12 mouse cellular contexts compared by ENCODE assay signal in genomic region chr3:27073884-27074283, GRCm38 (mm10).
"Had no signal": no experiment of that assay in that cellular context is flagged by ENCODE, and none has a peak within 500 bp of the region (broad histone marks: within the 10 kb centered on the region; RNA-seq: fewer than 3 reads in every experiment).

No protein-coding gene starts in this region.

- H3K36me3 ChIP-seq: intestine, embryonic 15.5 days; limb, embryonic 12.5 days; midbrain, embryonic 13.5 days had no signal

- H3K4me3 ChIP-seq: intestine, embryonic 15.5 days; limb, embryonic 12.5 days; midbrain, embryonic 13.5 days had no signal

- H3K9ac ChIP-seq: intestine, embryonic 15.5 days; limb, embryonic 12.5 days; midbrain, embryonic 13.5 days had no signal

- H3K27me3 ChIP-seq: intestine, embryonic 15.5 days; limb, embryonic 12.5 days; midbrain, embryonic 13.5 days had no signal

- H3K9me3 ChIP-seq: intestine, embryonic 15.5 days; limb, embryonic 12.5 days; midbrain, embryonic 13.5 days had no signal

- H3K27ac ChIP-seq: intestine, embryonic 15.5 days; limb, embryonic 12.5 days; midbrain, embryonic 13.5 days; stomach, postnatal 0 days had no signal

- ATAC-seq: intestine, embryonic 15.5 days; lung, postnatal 0 days; midbrain, embryonic 13.5 days had no signal

- H3K4me2 ChIP-seq: intestine, embryonic 15.5 days; limb, embryonic 12.5 days; midbrain, embryonic 13.5 days had no signal

- H3K4me1 ChIP-seq: intestine, embryonic 15.5 days; limb, embryonic 12.5 days; midbrain, embryonic 13.5 days had no signal

- DNase-seq: kidney, adult 18-20 months; kidney, postnatal 25 days; layer of hippocampus, adult 9-11 months; layer of hippocampus, postnatal 36 days; lung, adult 2 months; lung, postnatal 36 days; thymus, postnatal 4 days had no signal
